Mouse (Mus musculus): Measurements from ENCODE around the gene Slc25a33. TPM values are rescaled to one million over a fixed set of nuclear protein-coding genes. Genes with fewer than 3 reads are reported as not detected.

Gene Slc25a33
- 12.1 and 16.5 TPM in 2 replicates for polyA plus RNA-seq (2012; rRNA removed; ENCODE audit: low replicate concordance)

DNA sequence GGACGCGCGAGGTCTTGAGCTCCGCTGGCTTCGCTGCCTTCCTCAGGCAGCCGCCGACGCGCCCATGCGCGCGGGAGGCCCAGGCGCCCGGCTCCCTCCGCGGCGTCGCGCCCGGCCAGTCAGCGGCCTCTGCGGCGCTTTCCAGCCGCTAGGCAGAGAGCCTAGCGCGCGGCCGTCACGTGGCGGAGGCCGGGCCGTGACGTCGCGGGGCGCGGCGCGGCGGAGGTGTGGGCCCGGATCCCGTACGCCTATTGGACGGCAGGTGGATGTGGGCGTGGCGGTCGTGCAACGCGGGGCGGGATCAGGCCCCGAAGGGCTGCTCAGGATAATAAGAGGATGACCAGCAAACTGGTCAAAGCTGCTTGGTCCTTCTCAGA lies at the start of gene Slc25a33:
Slc25a33 (minus strand) TSS at position 184 of the 377 bp plus-strand sequence.

DNA sequence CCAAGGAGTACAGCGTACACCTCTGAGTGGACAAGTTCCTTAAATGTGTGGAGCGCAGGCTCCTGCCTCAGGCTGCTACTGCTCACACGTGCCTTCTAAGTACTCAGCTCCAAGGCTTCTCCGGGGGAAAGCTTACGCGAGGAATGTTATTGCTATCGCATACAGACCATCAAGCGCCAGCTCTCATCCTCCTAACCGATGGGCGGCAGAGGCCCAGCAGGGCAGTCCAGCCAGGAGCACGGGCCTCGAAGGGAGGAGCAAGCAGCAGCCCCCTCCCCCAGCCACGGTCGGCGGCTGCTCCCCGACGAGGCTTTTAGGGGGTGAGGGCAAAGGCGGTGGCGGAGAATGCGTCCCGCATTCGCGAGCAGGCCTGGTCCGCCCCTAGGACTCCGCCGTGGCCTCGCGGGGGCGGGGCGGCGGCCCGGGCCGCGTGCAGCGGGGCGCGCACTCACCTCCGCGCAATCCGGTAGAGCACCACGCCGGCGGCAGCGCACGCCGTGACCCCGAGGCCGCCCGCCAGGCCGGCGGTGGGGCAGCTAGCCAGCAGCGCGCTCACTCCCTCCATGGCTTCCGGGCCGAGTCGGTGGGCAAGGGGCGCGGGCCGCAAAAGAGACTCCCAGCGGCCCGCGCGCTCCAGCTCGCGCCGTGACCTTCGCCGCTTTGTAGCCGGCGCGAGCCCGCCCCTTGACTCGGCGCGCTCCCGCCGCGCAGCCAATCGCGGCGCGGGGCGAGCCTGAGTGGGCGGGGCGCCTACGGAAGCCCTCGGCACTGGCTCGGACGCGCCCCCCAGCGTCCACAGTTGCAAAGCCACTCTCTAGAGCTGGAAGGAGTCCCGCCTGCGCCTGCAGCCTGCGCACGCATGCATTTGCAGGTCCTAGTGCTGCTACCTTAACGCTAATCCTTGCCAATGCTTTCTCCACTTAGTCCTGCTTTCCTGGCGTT lies 36.4 kb downstream of the Slc25a33 start, which contains the start of gene Tmem201:
Tmem201 (minus strand) TSS at position 662 of the 942 bp plus-strand sequence.

DNA sequence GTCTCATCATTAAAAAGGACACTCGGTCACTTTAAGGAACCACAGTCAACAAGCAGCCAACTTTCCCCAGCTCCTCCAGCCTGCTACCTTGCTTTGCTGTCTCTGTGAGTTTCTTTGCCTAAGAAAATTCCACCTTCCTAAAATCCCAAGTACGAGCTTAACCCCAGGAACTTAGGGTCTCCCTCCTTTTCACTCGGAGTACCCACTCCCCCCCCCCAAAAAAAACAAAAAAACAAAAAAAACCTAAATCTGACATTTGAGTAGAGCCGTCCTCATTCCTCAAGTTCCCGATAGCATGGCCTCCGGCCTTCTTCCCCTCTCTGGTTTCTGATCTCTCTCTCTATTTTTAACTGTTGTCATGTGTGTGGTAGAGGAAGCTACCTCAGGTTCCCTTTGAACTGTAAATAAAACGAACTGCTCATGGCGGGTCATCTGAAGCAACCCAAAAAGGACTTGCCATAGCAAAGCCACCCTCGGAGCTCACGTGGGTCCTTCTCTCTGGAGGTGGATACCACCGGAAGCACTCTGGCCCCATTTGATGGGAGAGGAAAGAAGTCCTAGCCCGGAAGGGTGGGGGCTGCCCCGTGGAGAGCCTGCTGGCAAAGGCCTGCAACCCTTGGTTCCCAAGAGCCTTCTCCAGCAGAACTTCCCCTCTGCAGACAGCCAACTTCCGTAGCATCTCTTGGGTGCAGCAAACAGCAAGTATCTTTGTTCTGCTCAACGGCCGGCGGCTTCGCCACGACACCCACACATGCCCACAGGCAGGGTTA lies 71.7 kb downstream of the Slc25a33 start, which contains the start of gene Pik3cd:
Pik3cd (minus strand) TSS at position 362 of the 770 bp plus-strand sequence.

Other genes with a start within 250 kb of the Slc25a33 start
- 33.9 and 67.3 TPM in 2 replicates for gene Clstn1, start 187.8 kb downstream of the Slc25a33 start, polyA plus RNA-seq (2012; rRNA removed; ENCODE audit: low replicate concordance)
- 8.1 and 16.2 TPM in 2 replicates for gene Pik3cd, start 71.7 kb downstream of the Slc25a33 start, polyA plus RNA-seq (2012; rRNA removed; ENCODE audit: low replicate concordance)
- 34.0 and 63.4 TPM in 2 replicates for gene Tmem201, start 36.2 kb downstream of the Slc25a33 start, polyA plus RNA-seq (2012; rRNA removed; ENCODE audit: low replicate concordance)
- 28.5 and 35.5 TPM in 2 replicates for gene Spsb1, start 180.8 kb upstream of the Slc25a33 start, polyA plus RNA-seq (2012; rRNA removed; ENCODE audit: low replicate concordance)
- gene H6pd, start 234.7 kb upstream of the Slc25a33 start, polyA plus RNA-seq (2012; rRNA removed; ENCODE audit: low replicate concordance) = 109 and 208 TPM in 2 replicates